Mouse (Mus musculus): Measurements from ENCODE around the gene Mgmt.

Gene Mgmt

DNA sequence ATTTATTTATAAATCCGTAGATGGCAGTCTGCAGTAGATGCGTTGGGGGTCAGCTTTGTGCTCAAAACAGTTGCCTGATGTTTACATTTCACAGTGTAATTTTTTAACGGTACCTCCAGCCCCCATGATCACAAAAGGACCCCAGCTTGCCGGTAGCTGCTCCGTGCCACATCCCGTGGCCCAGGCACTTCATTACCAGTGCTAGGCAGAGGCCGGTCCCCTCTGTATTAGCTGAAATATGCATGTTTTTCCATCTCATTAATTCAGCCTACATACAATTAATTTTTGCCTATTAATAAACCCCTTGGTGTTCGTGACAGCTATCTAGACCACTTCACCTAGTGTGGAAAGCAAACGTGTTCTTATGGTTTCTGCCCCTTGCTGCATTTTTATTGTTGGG is 169.8 kb downstream of the Mgmt start:
- DNase-seq (ENCODE audit: low spot score) = no peak

DNA sequence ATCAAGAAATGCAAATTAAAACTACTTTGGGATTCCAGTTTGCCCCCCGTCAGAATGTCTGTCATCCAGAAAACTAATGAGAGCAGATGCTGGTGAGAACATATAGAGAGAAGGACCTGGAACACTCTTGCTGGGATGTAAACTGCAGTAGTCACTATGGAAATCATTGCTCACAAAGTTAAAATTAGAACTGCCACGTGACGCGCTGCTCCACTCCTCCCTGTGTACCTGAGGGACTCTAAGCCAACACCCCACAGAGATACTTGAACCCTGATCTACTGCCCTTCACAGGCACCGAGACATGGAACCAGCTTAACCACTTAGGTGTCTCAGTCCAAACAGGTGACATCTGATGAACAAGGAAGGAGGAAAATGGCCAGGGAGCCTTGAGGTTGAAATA is 171.0 kb downstream of the Mgmt start:
- DNase-seq (ENCODE audit: low spot score) = no peak

DNA sequence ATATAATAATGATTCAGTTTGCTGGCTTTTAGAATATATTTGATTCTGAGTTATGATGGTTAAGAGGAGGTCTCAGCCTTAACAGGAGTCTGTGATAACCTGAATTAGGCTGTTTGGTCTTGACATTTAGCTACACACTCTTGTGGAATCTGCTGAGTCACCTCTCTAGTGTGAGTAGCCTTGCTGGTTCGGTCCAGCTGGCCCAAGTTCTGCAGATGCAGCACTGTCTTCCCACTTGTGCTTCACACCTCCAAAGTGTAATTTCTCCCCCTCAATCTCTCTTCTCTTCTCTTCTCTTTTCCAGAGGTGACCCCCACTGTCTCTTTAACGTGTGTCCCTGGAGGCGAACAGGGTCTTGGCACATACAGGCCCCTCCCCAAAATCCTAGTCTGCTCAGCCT is 171.8 kb downstream of the Mgmt start:
- DNase-seq (ENCODE audit: low spot score) = no peak

DNA sequence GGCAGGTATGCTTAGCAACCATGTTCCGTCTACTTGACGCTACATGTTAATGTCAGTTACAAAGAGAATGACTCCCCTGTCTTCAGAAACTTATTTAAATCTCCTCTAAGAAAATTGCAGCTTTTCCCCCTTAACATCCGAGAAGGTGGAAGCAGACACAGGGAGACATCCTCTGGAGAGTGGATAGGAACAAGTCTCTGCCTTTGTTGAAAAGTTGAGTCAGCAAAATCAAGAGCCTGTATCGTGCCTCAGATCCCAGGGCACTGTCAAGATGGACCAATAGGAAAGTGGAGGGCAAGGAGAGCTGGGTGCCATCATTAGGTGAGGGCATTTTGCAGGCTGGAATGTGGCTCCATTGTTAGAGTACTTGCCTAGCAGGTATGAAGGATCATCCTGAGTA is 172.6 kb downstream of the Mgmt start:
- no peak for DNase-seq (ENCODE audit: low spot score)

DNA sequence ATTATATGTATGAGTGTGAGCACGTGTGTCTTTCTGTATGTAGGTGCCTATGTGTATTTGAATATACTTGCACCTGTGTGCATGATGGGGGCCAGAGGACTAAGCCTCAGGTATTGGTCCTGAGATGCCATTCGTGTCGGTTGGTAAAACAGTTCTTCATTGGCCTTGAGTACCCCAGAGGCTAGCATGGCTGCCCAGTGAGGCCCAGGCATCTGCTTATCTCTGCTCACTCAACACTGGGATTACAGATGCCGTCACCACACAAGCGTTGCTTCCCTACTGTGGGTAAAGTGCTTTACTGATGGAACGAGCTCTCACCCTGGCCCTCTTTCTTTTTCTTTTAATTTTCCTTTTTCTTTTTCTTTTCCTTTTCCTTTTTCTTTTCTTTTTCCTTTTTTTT is 173.3 kb downstream of the Mgmt start:
- DNase-seq (ENCODE audit: low spot score) = no peak

DNA sequence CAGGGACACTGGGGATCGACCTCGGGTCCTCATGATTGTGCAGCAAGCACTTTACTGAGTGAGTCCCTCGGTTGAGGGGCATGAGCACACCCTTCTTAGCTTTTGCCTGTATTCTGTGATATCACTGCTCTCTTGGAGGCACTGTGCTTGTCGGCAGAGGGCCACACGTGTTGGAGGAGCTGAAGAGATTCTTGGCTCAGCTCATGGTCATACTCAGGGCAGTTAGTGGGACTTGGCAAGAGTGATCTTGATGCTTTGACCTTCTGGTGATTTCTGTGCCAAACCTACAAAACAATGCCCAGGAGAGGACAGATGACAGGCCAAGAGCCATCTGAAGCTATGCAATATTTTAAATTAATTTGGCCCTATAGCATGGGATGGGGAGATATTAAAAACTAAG is 174.4 kb downstream of the Mgmt start:
- DNase-seq (ENCODE audit: low spot score) = peak; percentile 32

DNA sequence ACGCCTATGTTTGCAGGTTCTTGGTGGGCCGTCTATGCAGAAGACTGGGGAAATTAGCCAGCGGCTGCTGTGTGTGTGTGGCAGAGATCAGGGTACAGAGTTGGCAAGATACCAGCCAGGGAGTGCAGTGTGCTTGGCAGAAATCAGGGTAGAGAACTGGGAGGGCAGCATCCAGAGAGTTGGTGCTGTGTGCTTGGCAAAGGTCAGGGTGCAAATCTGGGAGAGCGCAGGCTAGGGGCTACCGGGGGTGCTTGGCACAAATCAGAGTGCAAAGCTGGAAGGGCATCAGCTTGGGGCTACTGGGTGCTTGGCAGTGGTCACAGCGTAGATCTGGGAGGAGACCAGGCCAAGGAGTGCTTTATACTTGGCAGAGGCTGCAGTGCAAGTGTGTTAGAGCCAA is 175.4 kb downstream of the Mgmt start:
- DNase-seq (ENCODE audit: low spot score) = peak; percentile 44

DNA sequence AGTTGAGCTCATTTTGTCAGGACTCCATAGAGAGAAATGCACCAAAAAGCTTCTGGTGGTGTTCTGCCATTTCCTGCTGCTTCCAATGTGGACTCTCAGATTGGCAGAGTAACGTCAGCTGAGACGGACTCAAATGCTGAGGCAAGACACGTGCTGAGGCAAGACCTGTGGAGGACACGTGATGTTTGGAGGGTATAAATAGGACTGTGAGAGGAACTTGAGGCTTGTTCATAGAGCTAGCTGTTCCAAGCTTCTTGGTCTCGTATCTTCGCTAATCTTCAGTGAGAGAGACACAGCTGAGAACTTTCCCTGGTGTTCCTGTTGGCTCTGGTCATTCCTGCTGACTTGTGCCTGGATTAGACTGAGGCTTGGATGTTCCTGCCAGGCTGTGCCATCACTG is 176.9 kb downstream of the Mgmt start:
- no peak for DNase-seq (ENCODE audit: low spot score)

DNA sequence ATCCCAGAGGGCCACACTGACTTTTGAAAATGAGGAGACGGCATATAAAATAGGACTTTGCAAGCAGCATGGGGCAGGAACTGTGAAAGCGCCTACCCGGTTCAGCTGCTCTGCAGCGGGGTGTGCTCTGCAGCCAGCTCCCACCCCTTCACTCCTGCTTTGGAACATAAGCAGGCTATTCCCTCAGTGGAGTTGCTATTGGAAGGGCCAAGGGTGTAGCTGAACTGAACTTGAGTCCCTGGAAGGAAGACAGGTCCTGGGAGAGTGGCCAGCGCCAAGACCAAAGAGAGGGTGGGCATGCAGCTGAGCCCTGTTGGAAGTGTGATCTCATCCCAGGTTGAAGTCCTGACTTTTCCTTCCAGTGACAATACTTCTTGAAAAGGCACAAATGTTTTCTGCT is 179.5 kb downstream of the Mgmt start:
- no peak for DNase-seq (ENCODE audit: low spot score)

DNA sequence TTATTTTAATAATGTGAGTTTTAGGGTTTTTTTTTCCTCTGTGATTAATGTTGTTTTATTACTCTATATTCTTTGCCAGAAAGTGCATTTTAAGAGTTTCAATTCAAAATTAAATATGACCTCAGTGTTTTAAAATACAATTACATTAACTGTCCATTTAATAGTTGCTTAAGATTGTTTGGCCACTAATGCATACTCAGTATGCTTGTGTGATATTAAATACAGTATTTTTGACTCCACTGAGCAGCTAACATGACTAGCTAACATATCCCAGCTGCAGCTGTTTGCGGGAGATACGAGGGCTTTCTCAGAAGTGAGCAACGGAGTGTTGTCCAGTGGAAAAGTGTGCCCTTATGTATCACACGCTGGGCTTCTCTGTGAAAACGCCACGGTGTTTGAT is 179.9 kb downstream of the Mgmt start:
- DNase-seq (ENCODE audit: low spot score) = no peak

DNA sequence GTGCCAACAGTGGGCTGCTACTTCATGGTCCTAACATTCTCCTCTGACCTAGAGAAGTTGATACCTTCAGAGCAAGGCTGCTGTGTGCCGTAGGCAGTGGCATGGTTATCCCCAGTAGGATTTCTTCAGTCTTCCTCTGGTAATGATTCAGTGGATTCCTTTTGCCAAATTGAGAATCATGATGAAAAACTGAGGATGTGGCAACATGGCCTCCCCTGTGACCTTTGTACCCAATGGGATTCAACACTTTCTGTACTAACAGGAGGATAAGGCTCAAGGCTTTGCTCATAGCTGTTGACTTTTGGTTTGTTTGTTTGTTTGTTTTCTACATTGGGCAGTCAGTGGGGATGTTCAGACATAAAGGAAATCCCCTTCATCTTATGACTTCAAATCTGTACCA is 180.9 kb downstream of the Mgmt start:
- no peak for DNase-seq (ENCODE audit: low spot score)

DNA sequence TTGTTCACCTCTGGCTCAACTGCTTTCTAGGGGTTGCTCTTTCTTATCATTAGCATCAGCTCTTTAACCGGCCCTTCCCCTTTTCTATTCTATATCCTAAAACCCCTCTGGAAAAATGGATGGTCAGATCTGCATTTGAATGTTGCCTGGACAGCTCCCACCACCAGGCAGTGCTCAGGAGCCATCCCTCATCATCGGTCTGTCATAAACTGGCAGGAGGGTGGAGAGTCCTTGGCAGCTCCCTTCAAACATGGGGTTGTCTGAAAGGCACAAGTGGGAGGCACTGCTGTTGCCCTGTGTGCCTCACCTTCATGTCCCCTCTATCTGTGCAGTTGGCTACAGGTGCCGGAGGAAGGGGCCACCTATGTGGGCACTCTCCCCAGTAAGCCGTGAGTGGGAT is 185.8 kb downstream of the Mgmt start:
- DNase-seq (ENCODE audit: low spot score) = no peak

DNA sequence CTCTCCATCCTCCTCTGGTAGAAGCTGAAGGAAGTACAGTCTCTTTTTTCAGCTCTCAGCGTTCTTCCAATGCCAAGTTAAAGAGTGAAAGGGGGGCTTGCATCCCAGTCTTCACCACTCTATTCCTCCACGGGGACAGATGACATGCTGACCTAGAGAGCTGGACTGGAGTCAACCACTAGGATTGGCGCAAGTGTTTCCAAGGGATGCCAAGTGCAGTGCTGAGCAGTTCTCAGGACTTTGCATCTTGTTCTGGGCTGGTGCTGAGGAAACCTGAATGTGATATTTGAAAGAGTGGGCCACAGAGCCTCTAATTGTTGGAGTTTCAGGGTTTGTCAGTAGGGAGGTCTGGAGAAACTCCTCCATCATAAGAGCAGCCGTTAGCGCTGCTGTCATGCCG is 187.8 kb downstream of the Mgmt start:
- no peak for DNase-seq (ENCODE audit: low spot score)

DNA sequence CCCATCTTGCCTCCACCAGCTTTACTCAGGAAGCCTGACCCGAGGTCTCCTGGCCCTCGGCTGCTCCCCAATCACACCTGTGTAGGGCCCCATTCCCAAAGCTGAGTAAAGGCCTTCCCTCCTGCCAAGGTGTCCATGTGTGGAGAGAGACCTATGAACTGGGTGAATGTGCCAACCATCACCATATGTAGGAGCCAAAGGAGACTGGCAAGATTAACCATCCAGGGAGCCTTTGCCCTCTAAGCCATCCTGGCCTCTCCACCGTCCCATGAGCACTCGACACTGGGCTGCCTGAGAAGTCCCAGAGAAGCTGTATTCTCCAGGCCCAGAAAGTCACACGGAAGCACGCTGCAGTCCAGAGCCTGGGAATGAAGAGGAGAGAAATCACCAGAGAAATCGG is 190.2 kb downstream of the Mgmt start:
- DNase-seq (ENCODE audit: low spot score) = no peak

DNA sequence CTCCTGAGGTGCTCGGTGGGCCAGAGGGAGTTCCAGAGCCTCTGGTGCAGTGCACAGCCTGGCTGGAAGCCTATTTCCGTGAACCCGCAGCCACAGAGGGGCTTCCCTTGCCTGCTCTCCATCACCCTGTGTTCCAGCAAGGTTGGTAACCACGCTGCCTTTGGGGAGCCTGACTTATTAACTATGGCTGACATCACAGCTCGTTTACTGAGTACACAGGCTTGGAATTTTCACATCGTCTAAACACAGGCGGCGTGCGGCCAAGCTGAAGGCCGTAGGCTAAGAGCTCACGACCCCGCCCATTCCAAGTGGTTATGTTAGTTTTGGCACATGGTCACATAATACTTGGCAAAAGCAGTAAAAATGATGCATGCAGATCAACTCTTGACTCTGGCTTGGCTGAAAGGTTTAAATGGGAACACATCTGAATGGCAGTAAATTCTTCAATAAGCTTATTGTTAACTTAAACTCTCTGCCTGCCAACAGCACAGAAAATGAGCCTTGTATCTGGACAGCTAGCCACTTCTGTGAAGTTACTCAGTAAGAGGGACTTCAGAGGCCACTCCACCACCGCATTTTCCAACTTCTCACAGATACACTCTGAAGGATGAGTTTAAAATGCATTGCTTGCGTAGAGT is 191.7 kb downstream of the Mgmt start:
- peak; percentile 67 for DNase-seq (ENCODE audit: low spot score)

DNA sequence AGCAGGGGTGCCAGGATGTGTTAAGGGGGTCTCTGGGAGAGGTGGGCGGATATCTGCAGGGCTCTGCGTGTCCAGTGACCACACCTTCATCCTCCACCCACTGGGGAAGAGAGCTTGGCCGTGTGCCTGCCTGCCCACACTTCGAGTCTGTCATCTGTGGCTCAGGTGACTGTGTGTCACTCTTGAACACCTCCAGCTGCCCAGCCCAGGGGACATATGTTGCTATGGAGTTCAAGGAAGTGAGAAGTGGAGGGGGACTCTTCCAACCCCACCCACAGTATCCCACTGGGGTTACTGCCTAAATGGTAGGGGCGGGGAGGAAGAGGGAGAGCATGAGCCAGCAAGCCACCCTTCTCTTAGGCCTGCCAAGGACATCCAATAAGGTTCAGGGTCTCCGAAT is 192.7 kb downstream of the Mgmt start:
- DNase-seq (ENCODE audit: low spot score) = no peak

DNA sequence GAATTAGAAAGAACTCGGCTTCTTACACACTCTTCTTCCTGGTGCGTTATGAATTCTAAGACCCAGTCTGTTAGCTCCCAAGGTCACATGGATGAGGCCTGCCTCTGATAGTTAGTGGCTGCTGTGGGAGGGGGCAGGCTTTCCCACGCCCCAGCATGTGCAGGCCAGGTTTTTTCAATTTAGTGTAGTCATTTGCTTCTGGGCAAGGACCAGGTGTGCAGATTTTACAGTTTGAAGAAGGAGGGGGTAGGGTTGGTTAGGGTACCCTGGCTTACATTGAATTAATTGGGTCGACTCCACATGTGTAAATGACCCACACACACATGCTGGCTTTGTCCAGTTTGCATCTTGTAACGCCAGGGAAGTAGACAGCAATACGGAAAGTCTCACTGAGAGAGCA is 193.7 kb downstream of the Mgmt start:
- no peak for DNase-seq (ENCODE audit: low spot score)

DNA sequence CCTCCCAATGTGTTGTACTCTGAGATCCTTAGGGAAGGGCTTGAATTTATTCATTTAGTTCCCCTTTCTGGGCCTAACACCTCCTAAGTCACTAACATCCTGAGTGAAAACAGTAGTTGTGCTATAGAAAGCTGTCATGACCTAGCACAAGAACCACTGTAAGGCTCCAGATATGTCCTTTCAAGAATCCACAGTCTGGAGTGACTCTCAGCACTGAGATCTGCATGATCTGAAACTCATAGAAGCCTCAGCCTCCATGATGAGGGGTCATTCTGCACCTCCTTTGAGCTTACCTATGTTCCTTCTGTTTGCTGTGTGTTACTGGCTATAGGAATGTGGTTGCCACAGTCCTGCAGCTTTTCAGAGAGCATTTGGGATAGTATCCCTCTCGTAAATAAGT is 200.1 kb downstream of the Mgmt start:
- DNase-seq (ENCODE audit: low spot score) = no peak

DNA sequence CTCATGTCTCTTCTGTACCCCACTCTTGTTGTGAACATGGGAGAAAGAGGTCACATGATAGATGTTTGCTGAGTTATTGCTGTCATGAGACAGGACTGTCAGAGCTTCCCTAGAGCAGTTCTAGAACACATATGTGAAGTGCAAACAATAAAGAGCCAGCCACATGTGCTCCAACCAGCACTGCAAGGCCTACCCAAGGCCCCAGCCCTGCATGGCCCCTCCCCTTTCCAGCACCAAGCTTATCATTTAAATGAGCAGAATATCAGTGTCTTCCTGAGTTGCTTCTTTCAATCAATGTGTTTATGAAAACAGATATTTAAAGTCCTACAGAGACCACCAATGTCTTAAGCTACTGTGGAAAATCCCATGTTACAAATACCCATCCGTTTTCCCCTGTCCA is 201.3 kb downstream of the Mgmt start:
- no peak for DNase-seq (ENCODE audit: low spot score)

DNA sequence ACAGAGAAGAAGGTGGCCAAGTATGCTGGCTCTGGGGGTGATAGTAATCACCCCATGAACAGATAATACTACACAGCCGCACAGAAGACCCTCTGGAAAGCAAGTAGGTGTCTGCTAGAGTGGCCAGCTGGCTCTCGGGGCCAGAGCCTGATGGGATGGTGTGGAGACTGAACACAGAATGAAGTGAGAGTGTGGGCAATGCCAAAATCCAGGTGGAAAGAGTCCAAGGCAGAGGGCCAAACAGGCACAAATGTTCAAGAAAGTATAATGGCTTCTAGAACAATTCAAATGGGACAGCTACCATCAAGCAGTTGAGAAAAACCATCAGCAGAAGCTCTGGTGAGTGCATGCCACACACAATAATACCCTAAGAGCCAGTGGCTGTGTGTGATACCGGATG is 205.4 kb downstream of the Mgmt start:
- no peak for DNase-seq (ENCODE audit: low spot score)

DNA sequence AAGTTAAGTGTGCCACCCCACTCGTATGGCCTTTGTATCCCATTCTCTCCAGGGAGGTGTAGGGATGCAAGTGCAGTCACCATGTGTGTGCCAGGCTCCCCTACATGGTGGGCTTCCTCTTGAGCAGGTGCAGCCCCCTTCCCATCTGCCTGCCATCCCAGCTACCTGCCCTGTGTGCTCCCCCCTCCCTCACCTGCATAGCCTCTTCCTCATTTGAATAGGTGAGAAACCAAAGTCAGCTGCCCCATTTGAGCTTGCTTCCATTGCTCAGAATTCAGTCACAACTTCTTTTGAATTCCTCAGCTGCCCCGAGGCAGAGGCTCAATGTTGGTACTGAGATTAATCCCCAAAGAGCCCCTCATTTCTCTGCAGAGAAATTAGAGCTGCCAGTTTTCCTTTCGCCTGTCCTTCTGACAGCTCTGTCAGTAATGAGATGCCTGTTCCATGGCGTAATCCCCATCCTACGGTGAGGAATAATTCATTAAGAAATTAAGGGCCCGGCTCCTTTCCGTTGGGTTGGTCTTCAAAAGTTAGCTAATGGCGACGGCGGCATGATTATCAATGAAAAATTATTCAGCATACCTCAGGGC is 208.3 kb downstream of the Mgmt start:
- no peak for DNase-seq (ENCODE audit: low spot score)

DNA sequence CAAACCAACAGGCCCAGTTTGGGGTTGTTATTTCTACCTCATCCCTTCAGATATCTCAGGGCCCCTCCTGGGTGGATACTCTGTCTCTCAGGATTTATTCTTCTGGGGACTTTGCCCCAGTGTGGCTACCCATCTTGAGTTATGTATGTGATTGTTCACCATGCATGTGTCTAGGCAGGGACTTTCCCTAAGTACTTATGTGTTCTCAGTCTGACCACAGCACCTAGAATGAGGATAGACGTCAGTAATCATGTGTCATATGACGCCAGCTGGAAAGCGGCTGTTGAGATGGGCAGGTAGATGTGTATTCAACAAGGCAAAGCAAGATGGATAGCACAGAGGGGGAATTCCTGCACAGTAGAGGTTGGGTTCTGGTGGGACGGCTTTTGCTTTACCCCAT is 217.7 kb downstream of the Mgmt start:
- no peak for DNase-seq (ENCODE audit: low spot score)

DNA sequence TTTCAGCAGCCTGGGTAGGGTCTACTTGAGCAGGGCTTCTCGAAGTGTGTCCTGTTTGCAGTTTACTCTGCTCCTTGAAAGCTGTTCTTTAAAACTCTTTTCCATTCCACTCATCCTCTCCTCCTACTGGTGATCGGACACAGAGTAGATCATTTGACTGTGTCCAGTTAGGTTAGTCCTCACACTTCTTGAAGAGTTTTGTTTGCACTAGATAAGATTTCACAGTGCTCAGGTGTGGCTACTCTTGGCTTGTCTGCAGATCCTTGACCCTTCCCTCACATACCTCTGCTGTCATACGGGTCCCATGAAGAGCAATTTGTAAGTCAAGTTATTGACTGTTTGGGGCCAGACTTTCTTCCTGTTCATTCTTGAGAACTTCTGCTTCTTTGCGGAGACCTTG is 221.8 kb downstream of the Mgmt start:
- no peak for DNase-seq (ENCODE audit: low spot score)

DNA sequence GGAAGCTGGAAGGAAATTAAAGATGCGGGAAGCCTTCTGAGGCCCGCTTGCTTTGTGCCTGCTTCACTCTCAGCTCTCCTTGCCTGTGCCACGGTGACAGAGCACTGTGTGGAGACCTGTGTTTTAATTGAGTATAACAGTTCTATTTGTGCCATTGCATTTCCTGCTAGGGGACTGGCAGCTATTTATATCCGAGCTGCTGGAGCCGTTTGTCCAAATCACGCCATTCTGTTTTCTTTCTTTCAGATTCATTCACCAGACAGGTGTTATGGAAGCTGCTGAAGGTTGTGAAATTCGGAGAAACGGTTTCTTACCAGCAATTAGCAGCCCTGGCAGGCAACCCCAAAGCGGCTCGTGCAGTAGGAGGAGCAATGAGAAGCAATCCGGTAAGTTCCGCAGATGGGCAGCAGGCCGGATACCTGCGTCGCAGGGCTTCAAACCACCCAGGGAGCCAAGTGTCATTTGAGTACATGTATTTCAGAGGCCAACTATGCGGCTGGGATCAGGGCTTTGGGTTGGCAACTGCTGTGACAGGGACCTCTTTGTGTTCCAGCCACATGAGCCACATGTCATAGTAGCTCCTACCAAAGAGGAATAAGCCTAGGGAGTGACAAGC is 226.9 kb downstream of the Mgmt start:
- no peak for DNase-seq (ENCODE audit: low spot score)

Measured in ovary, adult 18-20 months (tissue).